Mouse (Mus musculus) megakaryocyte, adult 5-6 weeks (primary cell): ENCODE measurements around the gene Tgfbr3. TPM values are rescaled to one million over a fixed set of nuclear protein-coding genes. Genes with fewer than 3 reads are reported as not detected.
A peak's percentile ranks its signal among the peaks of the same experiment; 100 is the strongest.

Source experiments
- ATAC-seq: 2 replicates; pipeline ENCODE4 v1.8.0; 2016; ENCODE audit warnings: mild to moderate bottlenecking, inconsistent platforms; ENCODE audit not compliant: poor library complexity, severe bottlenecking
- total RNA-seq, 2 experiments: library from RNA; stranded (forward) in 1 of 2; stranded (reverse) in 1 of 2; fragments of 153-499, 151-499 nt in 1 of 2; fragments of 221-1000, 200-1000 nt in 1 of 2; gene quantifications; 2 replicates each; pipeline versions ENCODE4 v1.2.3 to v1.2.4; 2015 to 2017

Gene Tgfbr3
- total RNA-seq, 2 experiments from 2014 or later, result 0.89 to 1.7 TPM

- ATAC-seq, result no peak
Measured at GRCm38 (mm10) chr5:107151320-107151719, 138.1 kb downstream of the Tgfbr3 start.

GRCm38 (mm10) chr5:107150555-107151312, 138.7 kb downstream of the Tgfbr3 start:
- no peak for ATAC-seq

GRCm38 (mm10) chr5:107147951-107148766, 141.3 kb downstream of the Tgfbr3 start:
- ATAC-seq, result no peak

GRCm38 (mm10) chr5:107147413-107147812, 142.0 kb downstream of the Tgfbr3 start:
- ATAC-seq, result no peak

GRCm38 (mm10) chr5:107146111-107146616, 143.3 kb downstream of the Tgfbr3 start:
- no peak for ATAC-seq

- ATAC-seq, result no peak
Measured at GRCm38 (mm10) chr5:107145125-107145524, 144.3 kb downstream of the Tgfbr3 start.

- ATAC-seq, result no peak
Measured at GRCm38 (mm10) chr5:107144263-107144843, 145.1 kb downstream of the Tgfbr3 start.

GRCm38 (mm10) chr5:107143406-107143805, 146.0 kb downstream of the Tgfbr3 start:
- no peak for ATAC-seq

- ATAC-seq, result 0 out of 2 replicates have a peak, but pooled peaks have one; percentile 20
Measured at GRCm38 (mm10) chr5:107142791-107143190, 146.6 kb downstream of the Tgfbr3 start.

GRCm38 (mm10) chr5:107141375-107141774, 148.1 kb downstream of the Tgfbr3 start:
- no peak for ATAC-seq

- ATAC-seq, result no peak
Measured at GRCm38 (mm10) chr5:107139800-107140651, 149.4 kb downstream of the Tgfbr3 start.

- no peak for ATAC-seq
Measured at GRCm38 (mm10) chr5:107133336-107133735, 156.1 kb downstream of the Tgfbr3 start.

- no peak for ATAC-seq
Measured at GRCm38 (mm10) chr5:107132231-107132630, 157.2 kb downstream of the Tgfbr3 start.

GRCm38 (mm10) chr5:107129304-107129703, 160.1 kb downstream of the Tgfbr3 start:
- ATAC-seq, result no peak

- no peak for ATAC-seq
Measured at GRCm38 (mm10) chr5:107126561-107126960, 162.9 kb downstream of the Tgfbr3 start.

GRCm38 (mm10) chr5:107125131-107125530, 164.3 kb downstream of the Tgfbr3 start:
- no peak for ATAC-seq

GRCm38 (mm10) chr5:107124531-107124930, 164.9 kb downstream of the Tgfbr3 start:
- no peak for ATAC-seq

- no peak for ATAC-seq
Measured at GRCm38 (mm10) chr5:107122622-107123021, 166.8 kb downstream of the Tgfbr3 start.

- peak; percentile 37 for ATAC-seq
Measured at GRCm38 (mm10) chr5:107121086-107121485, 168.3 kb downstream of the Tgfbr3 start.

- ATAC-seq, result no peak
Measured at GRCm38 (mm10) chr5:107120624-107121023, 168.8 kb downstream of the Tgfbr3 start.
